25 mouse cellular contexts compared by ENCODE assay signal in the genomic region with DNA sequence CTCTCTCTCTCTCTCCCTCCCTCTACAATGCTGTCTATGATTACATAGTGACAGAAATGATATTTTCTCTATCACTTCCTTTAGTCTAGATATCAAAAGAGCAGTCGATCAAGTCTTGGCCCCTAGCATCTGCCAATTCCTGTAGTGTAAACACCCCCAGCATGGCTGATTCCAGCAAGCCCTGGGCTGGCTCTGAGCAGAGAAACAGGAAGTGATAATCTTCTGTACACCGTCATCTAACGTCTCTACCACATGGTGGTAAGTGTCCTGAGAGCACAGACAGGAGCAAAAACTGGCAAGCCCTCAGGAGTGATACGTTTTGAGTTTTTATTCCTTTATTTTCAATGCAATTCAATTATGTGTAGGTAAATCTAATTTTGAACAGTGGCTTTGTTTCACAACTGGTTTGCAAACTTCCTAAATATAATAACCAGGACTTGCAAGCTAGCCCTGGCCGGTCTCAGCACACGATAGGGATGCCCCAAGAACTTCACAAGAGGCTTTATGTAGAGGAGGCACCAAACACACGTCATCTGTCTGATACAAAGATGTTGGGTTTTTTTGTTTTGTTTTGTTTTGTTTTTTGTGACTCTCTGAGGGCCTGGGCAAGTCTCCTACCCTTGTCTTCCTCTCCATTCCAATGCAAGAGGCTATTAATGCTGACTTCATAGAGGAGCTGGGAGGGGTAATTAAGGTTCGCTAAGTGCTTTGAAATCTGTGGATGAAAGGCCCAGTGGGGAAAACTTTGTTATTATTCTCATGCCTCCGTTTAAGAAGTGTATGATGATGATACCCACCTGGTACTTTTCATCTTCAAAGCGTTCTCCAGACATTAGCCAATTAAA.
DNase-seq lines count a peak whose midpoint lies in the region; ATAC-seq and TF ChIP-seq lines count a peak whose summit lies in the region.
"Had no signal": no experiment of that assay in that cellular context is flagged by ENCODE, and none has a peak within 500 bp of the region (broad histone marks: within the 10 kb centered on the region; RNA-seq: fewer than 3 reads in every experiment).

No protein-coding gene starts in this region.

- H3K27me3 ChIP-seq in intestine, embryonic 14.5 days (replicated peaks; ENCODE audit: control insufficient read depth, insufficient read depth, low read length), result no peaks in the 10 kb centered on the region
- no peaks in the 10 kb centered on the region for H3K27me3 ChIP-seq in intestine, embryonic 16.5 days (replicated peaks; ENCODE audit: control insufficient read depth, insufficient read depth, low read length)
- H3K27me3 ChIP-seq in lung, postnatal 0 days (replicated peaks; ENCODE audit: insufficient read depth, low read length), result no peaks in the 10 kb centered on the region
- H3K27me3 ChIP-seq: heart, embryonic 15.5 days; limb, embryonic 15.5 days; liver, embryonic 15.5 days; midbrain, embryonic 15.5 days; neural tube, embryonic 13.5 days; Patski; stomach, embryonic 15.5 days had no signal

- no peak overlapping the region for H3K9ac ChIP-seq in intestine, embryonic 14.5 days (ENCODE audit: low read length)
- no peak overlapping the region for H3K9ac ChIP-seq in intestine, embryonic 16.5 days (ENCODE audit: low read depth, low read length)
- H3K9ac ChIP-seq in lung, postnatal 0 days (replicated peaks; ENCODE audit: low read depth), result no peak overlapping the region
- H3K9ac ChIP-seq: heart, embryonic 15.5 days; limb, embryonic 15.5 days; liver, embryonic 15.5 days; midbrain, embryonic 15.5 days; neural tube, embryonic 13.5 days; stomach, embryonic 15.5 days had no signal

- peak; percentile 21 for DNase-seq in intestine, embryonic 14.5 days (ENCODE audit: low spot score)
- no peak for DNase-seq in lung, postnatal 0 days (ENCODE audit: low spot score)
- no peak for DNase-seq in lung, adult 2 months
- DNase-seq in spleen, postnatal 10 days (ENCODE audit: low spot score in 2 of 2), result no peak
- no peak for DNase-seq in retina, postnatal 1 day
- DNase-seq: adrenal gland, adult 8-10 months; cerebellum, adult 9-10 months; gastrocnemius, postnatal 25 days; heart, postnatal 4 days; kidney, adult 18-20 months; left cerebral cortex, postnatal 4 days; thymus, postnatal 25 days had no signal

- H3K4me1 ChIP-seq in intestine, embryonic 14.5 days (replicated peaks; ENCODE audit: control insufficient read depth, insufficient read depth, low read length), result no peaks in the 10 kb centered on the region
- no peaks in the 10 kb centered on the region for H3K4me1 ChIP-seq in intestine, embryonic 16.5 days (ENCODE audit: control insufficient read depth, insufficient read depth, low read length)
- H3K4me1 ChIP-seq in lung, postnatal 0 days (ENCODE audit: insufficient read depth, low read depth, low read length), result no peaks in the 10 kb centered on the region
- peaks cover 3% of the 10 kb centered on the region; the same call in 1 of the 2 replicates for H3K4me1 ChIP-seq in lung, adult 2 months (ENCODE audit: control insufficient read depth, insufficient read depth, low read length)
- H3K4me1 ChIP-seq: heart, embryonic 15.5 days; limb, embryonic 15.5 days; liver, embryonic 15.5 days; midbrain, embryonic 15.5 days; neural tube, embryonic 13.5 days; stomach, embryonic 15.5 days had no signal

- no peak overlapping the region for H3K4me2 ChIP-seq in intestine, embryonic 14.5 days (ENCODE audit: low read length)
- H3K4me2 ChIP-seq in intestine, embryonic 16.5 days (ENCODE audit: low read depth, low read length), result no peak overlapping the region
- H3K4me2 ChIP-seq in lung, postnatal 0 days (replicated peaks; ENCODE audit: low read depth, low read length), result no peak overlapping the region
- H3K4me2 ChIP-seq: heart, embryonic 15.5 days; limb, embryonic 15.5 days; liver, embryonic 15.5 days; midbrain, embryonic 15.5 days; neural tube, embryonic 13.5 days; stomach, embryonic 15.5 days had no signal

- WGBS in intestine, embryonic 14.5 days, result 60% methylated on average over 10 of the region's 10 CpGs
- WGBS in intestine, embryonic 16.5 days, result 64% methylated on average over 10 of the region's 10 CpGs
- WGBS in lung, postnatal 0 days, result 44% methylated on average over 10 of the region's 10 CpGs
- 55% methylated on average over 10 of the region's 10 CpGs for WGBS in lung, adult 2 months

- TF ChIP-seq POLR2A in lung, adult 2 months (IDR thresholded peaks at IDR 0.05; ENCODE audit: borderline replicate concordance, extremely low read depth, low read depth, low read length), result no peak

- H3K27ac ChIP-seq in intestine, embryonic 14.5 days (ENCODE audit: low read depth), result no peak overlapping the region
- no peak overlapping the region for H3K27ac ChIP-seq in intestine, embryonic 16.5 days (ENCODE audit: low read length)
- no peak overlapping the region for H3K27ac ChIP-seq in lung, postnatal 0 days (ENCODE audit: low read length)
- H3K27ac ChIP-seq: heart, embryonic 15.5 days; limb, embryonic 15.5 days; liver, embryonic 15.5 days; midbrain, embryonic 15.5 days; neural tube, embryonic 13.5 days; stomach, embryonic 15.5 days had no signal

- no peak for ATAC-seq in intestine, embryonic 14.5 days (replicated peaks; ENCODE audit: low FRiP score, low TSS enrichment, low read depth)
- ATAC-seq in intestine, embryonic 16.5 days, result no peak
- ATAC-seq in lung, postnatal 0 days, result peak; percentile 19; the same call in 1 of the 2 replicates
- ATAC-seq in granulocyte monocyte progenitor cell, adult 5-6 weeks (replicated peaks; ENCODE audit: poor library complexity, severe bottlenecking), result peak; percentile 63
- ATAC-seq: forebrain, embryonic 16.5 days; hindbrain, embryonic 16.5 days; midbrain, embryonic 15.5 days; Patski had no signal

- no peaks in the 10 kb centered on the region for H3K36me3 ChIP-seq in intestine, embryonic 14.5 days (ENCODE audit: control insufficient read depth, insufficient read depth, low read length)
- no peaks in the 10 kb centered on the region for H3K36me3 ChIP-seq in intestine, embryonic 16.5 days (ENCODE audit: control insufficient read depth, insufficient read depth, low read length)
- no peaks in the 10 kb centered on the region for H3K36me3 ChIP-seq in lung, postnatal 0 days (ENCODE audit: insufficient read depth, low read length)
- H3K36me3 ChIP-seq: G1E; heart, embryonic 15.5 days; limb, embryonic 15.5 days; liver, embryonic 15.5 days; midbrain, embryonic 15.5 days; neural tube, embryonic 13.5 days; stomach, embryonic 15.5 days had no signal

- TF ChIP-seq EP300 in lung, postnatal 0 days (IDR thresholded peaks at IDR 0.05), result no peak

- no peak for TF ChIP-seq CTCF in lung, postnatal 0 days (IDR thresholded peaks at IDR 0.05)
- no peak for TF ChIP-seq CTCF in lung, adult 2 months (IDR thresholded peaks at IDR 0.05; ENCODE audit: insufficient read depth, low read length)

- H3K9me3 ChIP-seq in intestine, embryonic 14.5 days (ENCODE audit: control insufficient read depth, low read length), result no peaks in the 10 kb centered on the region
- H3K9me3 ChIP-seq in intestine, embryonic 16.5 days (ENCODE audit: control insufficient read depth, low read length), result no peaks in the 10 kb centered on the region
- H3K9me3 ChIP-seq in lung, postnatal 0 days (ENCODE audit: low read length), result no peaks in the 10 kb centered on the region
- H3K9me3 ChIP-seq: heart, embryonic 15.5 days; limb, embryonic 15.5 days; liver, embryonic 15.5 days; midbrain, embryonic 15.5 days; neural tube, embryonic 13.5 days; stomach, embryonic 15.5 days had no signal

- no peak overlapping the region for H3K4me3 ChIP-seq in intestine, embryonic 14.5 days (ENCODE audit: low read depth, low read length)
- H3K4me3 ChIP-seq in intestine, embryonic 16.5 days (ENCODE audit: low read length), result no peak overlapping the region
- no peak overlapping the region for H3K4me3 ChIP-seq in lung, postnatal 0 days (ENCODE audit: low read depth, low read length)
- H3K4me3 ChIP-seq in lung, adult 2 months (replicated peaks; ENCODE audit: extremely low read depth, low read depth, low read length), result no peak overlapping the region
- H3K4me3 ChIP-seq: heart, embryonic 15.5 days; limb, embryonic 15.5 days; liver, embryonic 15.5 days; midbrain, embryonic 15.5 days; myocyte; neural tube, embryonic 13.5 days; stomach, embryonic 15.5 days had no signal

Comparison
In these comparisons a context has a peak if more than half of its experiments do, and no peak if none do; other contexts are left out.
1. ATAC-seq: peak in lung, postnatal 0 days (single experiment) and granulocyte monocyte progenitor cell, adult 5-6 weeks (single experiment); none in intestine, embryonic 14.5 days (single experiment) and intestine, embryonic 16.5 days (single experiment).